Mouse (Mus musculus): ENCODE data around the gene Dnajc10.

Gene Dnajc10

DNA sequence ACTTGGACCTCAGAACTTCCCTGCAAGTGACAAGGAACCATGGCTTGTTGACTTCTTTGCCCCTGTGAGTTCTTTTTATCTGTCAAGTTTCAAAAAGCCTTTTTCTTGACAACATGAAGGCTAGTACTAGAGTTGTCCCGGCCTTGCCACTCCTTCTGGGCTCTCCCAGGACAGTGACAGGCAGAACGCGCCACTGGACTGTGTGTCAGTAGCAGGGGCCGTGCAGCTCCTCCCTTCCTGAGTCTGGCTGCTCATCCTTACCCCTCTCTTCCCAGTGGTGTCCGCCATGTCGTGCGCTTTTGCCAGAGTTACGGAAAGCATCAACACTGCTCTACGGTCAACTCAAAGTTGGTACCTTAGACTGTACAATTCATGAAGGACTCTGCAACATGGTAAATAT lies 25.3 kb downstream of the Dnajc10 start:
- no peak for DNase-seq (ENCODE audit: low spot score)

DNA sequence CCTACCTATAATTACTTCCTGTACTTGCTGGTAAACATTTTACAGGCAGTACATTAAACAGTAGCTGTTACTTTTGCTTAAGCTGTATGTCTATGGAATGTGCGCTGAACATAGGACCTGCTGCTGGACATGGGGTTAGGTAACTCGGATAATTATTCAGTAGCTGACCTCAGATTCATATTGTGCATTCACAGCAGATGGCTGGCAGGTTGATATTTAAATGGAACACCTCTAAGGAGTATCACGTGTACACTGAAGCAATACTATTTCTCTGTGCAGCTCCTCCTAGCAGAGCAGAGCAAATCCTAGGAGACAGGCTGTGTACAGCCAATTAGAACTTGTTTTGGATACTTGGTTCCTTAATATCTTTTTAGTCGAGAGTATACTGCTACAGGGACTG lies 39.3 kb downstream of the Dnajc10 start:
- DNase-seq (ENCODE audit: low spot score), result no peak

DNA sequence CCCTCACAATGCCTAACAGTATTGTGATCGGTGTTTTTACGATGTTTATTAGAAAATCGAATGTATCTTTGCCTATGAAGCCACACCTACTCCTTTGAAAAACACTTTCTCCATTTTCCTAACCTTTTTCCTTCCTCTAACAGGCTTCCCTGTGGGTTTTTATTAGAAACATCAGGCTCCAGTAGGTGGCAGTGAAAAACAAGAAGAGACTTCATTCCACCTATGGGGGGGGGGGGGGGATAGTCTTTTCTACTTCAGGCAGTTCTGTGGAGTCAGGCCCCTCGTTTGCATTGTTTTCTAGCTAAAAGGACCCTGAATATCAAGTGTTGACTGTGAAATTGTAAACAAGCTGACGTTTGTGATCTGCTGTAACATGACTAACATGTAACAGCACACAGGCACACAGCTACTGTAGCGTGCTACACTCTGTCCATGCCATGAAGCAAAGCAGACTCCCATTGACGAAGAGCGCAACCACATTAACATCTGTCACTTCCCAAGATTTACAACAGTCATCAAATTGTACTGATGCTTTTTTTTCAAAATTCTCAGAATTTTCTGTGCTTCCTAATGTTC lies 41.5 kb downstream of the Dnajc10 start:
- DNase-seq (ENCODE audit: low spot score), result no peak

DNA sequence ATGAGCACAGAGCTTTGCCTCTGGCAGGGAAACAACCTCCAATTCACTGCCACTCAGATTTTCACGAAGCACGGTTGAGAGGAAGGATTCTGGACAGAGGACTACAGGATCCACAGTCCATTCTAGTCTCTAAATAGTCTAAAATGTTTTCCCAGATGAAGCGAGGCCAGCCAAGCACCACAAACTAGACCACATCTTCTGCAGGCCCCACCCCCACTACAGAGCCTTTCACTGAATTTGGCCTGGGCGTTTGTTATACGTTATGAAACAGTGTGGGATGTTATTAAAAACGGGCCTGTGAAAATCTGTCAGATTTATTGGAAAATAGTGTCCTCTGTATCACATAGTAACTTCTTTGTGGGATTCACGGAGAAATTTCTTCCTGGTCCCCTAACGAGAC lies 56.2 kb downstream of the Dnajc10 start:
- DNase-seq (ENCODE audit: low spot score), result no peak

DNA sequence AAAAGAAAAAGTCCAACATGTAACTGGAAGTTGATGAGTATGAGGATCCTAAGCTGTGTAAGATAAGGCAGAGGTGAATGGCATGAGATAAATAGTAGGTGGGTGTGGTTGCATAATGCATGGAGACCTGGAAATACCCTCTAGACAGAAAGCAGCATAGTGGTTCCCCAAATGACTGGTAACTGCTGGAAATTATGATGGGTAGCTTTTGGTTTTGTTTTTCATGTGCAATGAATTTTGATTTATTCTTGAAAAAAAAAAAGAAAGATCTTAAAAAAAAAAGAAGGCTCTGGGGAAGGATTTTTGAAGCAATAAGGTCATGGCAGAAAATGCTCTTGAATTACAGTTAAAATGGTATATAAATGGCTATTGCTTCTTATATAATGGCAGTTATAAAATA lies 59.6 kb downstream of the Dnajc10 start:
- DNase-seq (ENCODE audit: low spot score), result no peak

DNA sequence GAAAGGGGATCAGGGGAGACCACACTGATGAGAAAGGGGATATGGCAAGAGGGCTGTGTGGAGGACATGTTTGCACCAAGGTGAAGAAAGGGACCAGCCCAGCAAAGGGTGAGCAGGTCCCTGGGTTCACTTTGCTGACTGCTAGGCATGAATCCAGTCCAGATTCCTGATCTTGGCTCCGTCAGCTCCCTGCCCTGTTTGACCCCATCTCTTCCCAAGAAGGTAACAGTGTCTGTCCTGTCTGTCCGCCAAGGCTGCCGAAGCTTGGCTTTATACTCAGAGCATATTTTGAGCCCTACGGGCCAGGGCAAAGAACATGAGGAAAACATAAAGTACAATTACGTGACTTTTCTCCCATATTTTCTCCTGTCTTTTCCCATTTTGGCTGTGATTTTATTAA lies 64.6 kb downstream of the Dnajc10 start:
- DNase-seq (ENCODE audit: low spot score), result no peak

DNA sequence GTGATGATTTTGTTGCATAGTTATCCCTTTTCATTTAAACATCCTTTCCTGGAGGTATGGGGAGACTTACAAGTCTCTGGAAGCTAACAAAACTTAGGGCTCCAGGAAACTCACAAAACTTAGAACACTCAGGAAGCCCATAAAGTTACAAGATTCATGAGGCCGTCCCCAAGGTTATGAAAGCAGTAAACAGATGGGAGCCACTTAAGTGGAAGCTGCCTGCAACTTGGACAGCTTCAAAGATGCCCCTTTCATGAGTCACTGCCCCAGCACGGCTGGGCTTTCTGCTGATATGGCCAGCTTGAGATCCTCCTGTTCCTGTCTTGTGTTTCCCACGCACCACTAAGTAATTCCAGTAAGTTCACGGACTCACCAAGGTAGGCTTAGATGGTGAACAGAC lies 69.2 kb downstream of the Dnajc10 start:
- DNase-seq (ENCODE audit: low spot score), result no peak

DNA sequence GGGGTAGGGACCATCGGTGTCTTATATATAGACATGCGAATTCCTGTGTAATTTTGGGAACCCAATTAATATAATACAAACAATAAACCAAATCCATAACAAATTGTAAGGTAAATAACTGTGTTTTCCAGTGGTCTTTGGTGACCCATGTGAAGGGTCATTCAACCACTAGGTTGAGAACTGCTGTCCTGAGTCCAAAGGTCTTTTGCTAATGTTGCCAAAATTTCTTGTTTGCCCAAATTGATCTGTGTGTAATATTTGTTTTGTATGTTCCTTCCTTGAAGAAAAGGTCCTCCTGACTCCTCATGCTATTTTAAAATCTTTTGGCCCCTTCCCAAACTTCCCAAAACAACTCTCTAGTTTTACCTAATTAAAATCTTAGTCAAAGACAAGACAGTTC lies 71.0 kb downstream of the Dnajc10 start:
- DNase-seq (ENCODE audit: low spot score), result no peak

DNA sequence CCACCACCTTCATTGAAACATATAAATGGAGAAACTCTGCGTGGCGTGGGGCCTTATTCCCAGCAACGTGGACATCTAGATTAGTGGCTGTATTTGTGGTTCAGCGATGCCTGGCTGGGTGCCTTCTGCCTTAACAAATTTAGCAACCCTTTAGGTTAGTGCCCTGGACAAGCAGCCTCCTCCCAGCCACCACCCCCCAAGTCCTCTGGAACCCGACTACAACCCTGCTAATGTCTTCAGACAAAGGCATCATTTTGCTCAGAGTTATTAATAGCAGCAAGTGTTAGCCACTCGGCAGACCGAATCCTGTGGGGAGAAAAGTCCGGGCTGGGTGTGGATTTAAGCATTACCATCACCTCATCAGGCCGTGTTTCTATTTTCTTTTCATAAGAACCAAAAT lies 72.4 kb downstream of the Dnajc10 start:
- no peak for DNase-seq (ENCODE audit: low spot score)

DNA sequence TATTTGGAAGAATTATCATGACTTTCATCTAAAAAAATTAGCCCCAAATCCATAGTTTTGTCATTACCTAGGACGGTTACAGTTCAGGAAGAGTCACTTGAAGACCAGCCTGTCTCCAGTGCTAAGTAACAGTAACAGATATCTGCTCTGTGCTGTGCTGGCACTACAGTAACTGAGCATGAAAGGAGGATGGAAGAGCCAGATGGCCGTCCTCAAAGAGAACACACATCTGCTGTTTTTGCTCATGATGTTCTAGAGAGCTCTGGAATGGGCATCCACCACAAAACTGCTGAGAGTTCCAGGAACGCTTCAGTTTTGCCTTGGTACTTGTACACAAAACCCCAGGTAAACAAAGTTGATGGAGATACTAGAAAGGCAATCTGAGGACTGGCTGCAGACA lies 73.1 kb downstream of the Dnajc10 start:
- DNase-seq (ENCODE audit: low spot score), result no peak

DNA sequence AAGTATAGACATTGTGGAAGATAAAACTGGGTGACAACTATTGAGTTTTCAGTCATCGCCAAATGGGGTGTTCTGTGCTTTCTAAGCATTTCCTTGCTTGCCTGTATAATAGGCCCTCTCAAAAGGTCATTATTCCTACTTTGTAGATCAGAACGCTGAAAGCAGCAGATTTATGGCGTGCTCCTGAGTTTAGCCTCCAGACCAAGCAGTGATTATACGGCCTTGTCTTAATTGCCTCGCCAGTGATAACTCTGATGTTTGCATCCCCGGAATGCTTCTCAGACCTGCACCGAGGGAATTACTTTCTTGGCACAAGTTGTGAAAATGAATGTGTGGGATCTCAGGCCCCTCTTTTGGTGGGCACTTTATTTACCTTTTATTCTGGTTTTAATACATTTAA lies 80.8 kb downstream of the Dnajc10 start:
- DNase-seq (ENCODE audit: low spot score), result no peak

DNA sequence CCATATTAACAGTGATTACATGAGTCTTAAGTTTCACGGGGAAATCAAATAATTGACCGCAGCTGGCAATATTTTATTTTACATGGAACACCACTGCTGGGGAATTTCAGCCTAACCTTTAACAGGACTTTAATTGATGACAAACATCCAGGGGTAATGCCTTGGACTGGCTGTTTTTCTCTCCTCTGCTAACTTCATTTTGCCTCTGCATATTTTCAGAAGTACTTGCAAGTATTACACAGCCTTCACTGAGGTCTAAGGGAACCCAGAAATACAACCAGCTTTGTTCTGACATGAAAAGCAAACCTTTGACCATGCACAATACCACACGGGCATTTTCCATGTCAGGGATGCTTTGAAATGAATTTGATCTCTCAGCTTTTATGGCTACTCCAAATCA lies 81.6 kb downstream of the Dnajc10 start:
- no peak for DNase-seq (ENCODE audit: low spot score)

DNA sequence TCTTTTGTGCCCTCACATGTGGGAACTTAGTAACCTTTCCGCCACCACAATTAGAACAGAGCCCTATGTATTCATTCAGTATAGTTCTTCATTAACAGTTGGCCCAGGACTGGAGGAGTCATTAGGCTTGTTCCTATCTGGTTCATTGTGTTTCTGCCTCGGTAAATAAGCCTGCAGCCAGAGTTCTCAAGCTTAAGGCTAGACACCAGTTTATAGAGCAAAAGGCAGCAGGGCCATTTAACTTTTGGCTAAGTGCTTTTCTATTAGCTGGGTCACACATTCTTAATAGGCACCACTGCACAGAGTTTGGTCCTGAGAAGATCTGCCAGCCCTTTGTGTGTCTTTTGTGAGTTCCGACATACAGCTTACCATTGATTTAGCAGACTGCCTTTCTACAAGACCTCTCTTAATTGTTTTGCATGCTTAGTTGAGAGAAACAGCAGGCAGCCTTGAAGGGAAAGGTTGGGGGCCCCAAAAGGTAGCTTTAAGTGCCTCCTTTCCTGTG lies 83.4 kb downstream of the Dnajc10 start:
- DNase-seq (ENCODE audit: low spot score), result no peak

All from c-Kit-positive CD71-positive TER-119-positive erythroid progenitor cells, embryonic 14.5 days (primary cell).